Mouse (Mus musculus) kidney, adult 18-20 months (tissue): Measurements from ENCODE around the gene Slc34a1.
A peak's percentile ranks its signal among the peaks of the same experiment; 100 is the strongest.

Source experiments
- DNase-seq: peaks from one replicate; pipeline ENCODE4 v3.0.0; 2021

The Slc34a1 gene

DNA sequence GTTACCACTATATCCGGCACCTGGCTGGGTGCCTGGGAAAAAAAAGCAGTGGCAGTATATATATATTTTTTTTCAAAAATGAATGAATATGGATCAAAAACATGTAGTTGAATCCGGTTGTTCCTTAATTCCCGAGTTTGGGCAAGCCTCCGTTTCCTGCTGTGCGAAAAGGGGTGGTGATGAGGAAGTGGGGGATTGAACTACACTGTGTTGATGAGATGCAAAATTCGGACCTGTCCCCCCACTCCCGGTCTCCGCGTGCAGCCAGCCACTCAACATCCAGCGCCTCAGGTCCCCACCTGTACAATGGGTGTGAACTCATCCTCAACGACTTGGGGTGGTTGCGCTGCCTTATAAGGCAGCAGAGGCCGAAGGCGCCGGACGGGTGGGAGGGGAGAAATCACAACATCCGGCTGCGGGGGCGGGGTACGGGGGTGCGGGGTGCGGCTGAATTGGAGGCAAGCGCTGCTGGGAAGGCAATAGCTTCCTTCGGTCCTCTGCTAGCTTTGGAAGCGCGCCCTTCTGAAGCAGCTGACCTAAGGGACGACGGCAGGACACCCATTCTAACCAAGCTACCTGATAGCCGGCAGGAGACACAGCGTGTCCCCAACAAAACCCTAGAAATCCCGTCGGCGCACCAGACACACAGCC is 46.4 kb downstream of the Slc34a1 start:
- DNase-seq = no peak

DNA sequence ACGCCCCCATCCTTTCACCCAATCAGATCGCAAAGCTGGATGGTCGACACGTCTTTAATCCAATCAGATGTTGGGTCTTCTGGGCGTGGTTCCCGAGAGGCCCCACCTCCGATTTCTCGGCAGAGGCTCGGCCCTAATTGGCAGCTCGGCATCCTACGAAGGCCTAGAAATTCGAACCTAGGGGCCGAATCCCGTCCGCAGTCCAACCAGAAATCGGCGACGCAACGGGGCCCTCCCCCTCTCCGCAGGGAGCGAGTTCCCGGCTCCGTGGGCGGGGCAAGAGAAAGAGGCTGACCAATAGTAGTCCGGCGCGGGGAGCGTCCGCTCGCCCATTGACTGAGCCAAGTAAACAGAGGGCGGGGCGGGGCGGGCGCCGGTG is 46.9 kb downstream of the Slc34a1 start, which contains the start of gene Grk6:
Gene Grk6 (plus strand): TSS at position 136 of the 379 bp plus-strand sequence.
- peak; percentile 100 for DNase-seq

GRCm38 (mm10) chr13:55445361-55446091 is 47.5 kb downstream of the Slc34a1 start:
- DNase-seq = no peak

DNA sequence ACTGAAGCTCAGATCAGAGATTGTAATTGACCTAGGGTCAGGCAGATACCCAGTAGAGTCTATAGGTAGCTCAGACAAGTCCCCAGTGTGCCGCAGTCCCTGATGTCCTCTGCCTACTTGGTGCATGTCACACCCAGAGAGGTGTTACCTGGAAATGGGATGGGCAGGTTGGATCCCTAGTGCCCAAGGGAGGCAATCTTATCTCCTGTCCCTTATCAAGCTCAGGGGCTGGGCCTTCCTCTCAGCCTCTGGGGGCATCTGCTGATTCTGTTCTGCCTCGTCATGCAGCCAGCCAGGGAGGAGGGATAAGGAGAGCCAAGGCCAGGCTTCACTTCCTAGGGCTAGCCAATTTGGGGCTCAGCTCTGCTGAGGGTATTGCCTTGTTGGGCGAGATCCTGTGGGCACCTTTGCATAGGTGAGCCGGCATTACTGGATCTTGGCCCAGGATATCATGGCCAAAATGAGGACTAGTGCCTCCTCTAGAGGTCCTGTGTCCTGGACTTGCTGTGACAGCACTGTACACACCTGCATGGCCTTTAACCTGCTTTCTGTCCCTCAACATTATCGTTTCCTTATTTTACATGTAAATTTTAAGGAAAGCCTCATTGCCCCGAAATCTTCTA is 48.6 kb downstream of the Slc34a1 start:
- DNase-seq = no peak

- no peak for DNase-seq
Observed at GRCm38 (mm10) chr13:55447543-55447943, 49.6 kb downstream of the Slc34a1 start.

DNA sequence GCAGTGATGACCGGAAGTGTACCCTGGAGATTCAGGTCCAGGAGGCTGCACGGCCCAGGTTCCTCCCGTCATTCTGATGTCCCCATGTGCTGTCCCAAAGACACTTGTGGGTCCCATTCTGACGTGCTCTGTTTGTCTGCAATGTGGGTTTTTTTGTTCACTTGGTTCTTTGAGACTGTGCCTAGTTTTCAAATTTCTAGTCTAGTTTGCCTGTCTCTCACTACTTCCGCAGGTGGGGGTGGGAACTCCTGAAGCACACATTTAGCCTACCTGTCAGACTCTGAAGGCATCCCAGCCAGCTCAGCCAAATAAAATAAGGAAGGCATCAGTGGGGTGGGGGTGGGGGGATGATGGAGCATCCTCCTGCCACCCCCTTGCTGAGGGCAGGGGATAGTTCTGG is 50.1 kb downstream of the Slc34a1 start:
- no peak for DNase-seq

- no peak for DNase-seq
Observed at GRCm38 (mm10) chr13:55449205-55449604, 51.2 kb downstream of the Slc34a1 start.

- no peak for DNase-seq
Observed at GRCm38 (mm10) chr13:55449679-55450441, 51.9 kb downstream of the Slc34a1 start.

GRCm38 (mm10) chr13:55450511-55450980 is 52.6 kb downstream of the Slc34a1 start:
- DNase-seq = peak; percentile 40

- DNase-seq = no peak
Observed at GRCm38 (mm10) chr13:55451296-55451695, 53.3 kb downstream of the Slc34a1 start.

DNA sequence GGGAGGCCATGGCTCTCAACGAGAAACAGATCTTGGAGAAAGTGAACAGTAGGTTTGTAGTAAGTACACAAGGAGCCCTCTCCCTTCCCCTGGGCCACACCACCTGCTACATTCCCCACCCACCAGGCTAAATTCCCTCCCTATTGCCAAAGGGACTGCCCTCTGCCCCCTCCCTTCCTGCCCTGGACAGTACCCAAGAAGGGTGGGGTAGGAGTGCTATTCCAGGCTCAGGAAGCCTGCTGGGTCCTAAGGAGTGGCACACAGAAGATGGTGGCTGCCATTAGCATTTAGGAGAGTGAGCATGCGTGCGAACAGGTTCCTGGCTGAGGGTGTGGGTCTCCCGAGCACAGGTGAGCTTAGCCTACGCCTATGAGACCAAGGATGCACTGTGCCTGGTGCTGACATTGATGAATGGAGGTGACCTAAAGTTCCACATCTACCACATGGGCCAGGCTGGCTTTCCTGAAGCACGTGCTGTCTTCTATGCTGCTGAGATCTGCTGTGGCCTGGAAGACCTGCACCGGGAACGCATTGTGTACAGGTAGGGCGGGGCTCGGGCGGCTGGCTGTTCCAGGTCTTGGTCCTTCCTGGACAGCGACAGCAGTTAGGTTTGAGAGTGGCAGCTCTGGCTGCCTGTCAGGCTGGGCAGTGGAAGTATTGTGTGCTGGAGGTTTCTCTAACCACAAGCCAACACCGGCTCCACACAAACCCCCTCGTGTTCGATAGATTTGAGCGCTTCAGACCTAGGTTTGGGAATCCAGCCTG is 54.0 kb downstream of the Slc34a1 start:
- peak; percentile 39 for DNase-seq

- no peak for DNase-seq
Observed at GRCm38 (mm10) chr13:55462965-55463364, 65.0 kb downstream of the Slc34a1 start.

DNA sequence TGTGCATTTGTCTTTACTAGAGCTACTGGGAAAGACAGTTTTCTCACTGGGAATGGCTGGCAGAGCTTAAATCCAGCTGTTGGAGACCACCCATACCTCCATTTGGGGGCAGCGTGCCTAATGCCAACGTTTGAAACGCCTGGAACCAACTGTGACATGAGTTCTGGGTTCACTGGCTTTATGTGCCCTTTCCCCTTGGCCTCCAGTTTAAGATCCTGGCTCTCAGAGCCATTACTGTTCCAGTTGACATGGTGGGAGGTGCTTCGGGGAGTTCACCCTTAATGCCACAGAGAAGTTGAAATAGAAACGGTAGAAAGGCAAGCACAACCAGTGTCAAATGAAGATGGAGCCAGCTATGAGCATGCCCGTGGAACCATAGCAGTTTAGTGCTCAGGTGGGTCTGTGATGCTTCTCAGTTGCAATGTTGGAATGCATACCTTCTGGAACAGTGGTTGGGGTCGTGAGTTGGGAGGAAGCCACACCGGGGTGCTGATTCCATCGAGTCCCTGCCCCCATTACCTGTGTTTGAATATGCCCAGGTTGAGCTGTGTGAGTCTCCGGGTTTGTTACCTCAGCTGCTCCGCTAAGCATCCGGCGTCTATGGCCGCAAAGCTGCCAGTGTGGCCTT is 65.5 kb downstream of the Slc34a1 start:
- no peak for DNase-seq

GRCm38 (mm10) chr13:55464027-55464884 is 66.3 kb downstream of the Slc34a1 start, which contains the start of gene Prr7:
Gene Prr7 (plus strand): TSS chr13:55464267.
- DNase-seq = no peak

- no peak for DNase-seq
Observed at GRCm38 (mm10) chr13:55465184-55465583, 67.2 kb downstream of the Slc34a1 start.
